Mouse (Mus musculus): ENCODE measurements around the gene Crb2.

The Crb2 gene

DNA sequence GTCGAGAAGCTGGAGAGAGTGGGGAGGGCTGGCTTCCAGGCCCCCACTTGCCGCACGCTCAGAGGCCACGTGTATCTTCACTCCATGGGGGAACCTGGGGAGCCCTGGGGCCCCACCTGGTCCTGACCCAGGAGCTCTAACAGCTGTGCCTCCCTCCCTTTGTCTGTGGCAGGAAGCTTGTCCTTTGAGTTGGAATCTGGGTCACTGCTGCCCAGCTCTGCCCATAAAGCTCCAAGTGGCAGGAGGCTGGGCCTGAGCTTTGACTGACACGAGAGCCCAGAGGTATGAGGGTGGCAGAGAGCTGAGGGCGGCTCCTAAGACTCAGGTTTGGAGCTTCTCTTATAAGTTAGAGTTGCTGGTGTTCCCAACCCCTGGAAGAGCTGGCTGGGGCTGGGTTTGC lies 23.1 kb downstream of the Crb2 start:
- DNase-seq (ENCODE audit: low spot score): no peak

DNA sequence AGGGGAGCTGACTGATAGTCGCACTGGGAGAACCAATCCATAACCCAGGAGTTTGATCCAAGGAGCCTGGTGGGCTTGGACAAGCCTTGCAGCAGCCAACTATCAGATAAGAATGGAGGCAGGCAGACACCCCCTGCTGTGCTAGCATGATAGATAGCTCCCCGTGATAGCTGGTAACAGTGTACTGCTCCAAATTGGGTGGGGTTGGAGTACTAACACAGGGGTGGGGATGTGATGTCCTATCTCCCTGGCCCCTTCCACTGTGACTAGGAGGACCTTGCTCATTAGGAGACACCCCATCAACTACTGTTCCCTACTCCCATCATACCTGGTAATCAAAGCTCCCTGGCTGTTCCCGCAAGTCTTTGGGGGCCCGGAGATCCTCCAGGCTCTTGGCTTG lies 25.6 kb downstream of the Crb2 start:
- no peak for DNase-seq (ENCODE audit: low spot score)

- no peak for DNase-seq (ENCODE audit: low spot score)
Observed at GRCm38 (mm10) chr2:37802610-37803212, 26.7 kb downstream of the Crb2 start.

DNA sequence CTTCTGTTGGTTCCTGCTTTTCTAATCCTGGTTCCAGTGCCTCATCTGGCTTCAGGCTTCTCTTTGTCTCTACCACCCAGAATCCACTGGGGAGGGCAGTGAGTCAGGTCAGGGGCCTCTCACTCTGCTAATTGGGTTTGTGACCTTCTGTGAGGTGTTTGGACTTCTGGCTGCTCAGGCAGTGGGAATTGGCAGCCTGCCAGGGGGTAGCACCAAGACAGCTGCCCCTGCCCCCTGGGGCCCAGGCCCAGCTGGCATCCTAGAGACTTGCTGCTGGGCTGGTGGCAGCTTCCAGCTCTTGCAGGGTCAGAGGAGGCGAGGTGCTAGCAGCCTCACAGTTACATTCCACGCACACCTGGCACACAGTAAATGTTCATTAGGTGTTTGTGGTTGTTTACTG lies 35.6 kb downstream of the Crb2 start:
- DNase-seq (ENCODE audit: low spot score): no peak

- DNase-seq (ENCODE audit: low spot score): no peak
Observed at GRCm38 (mm10) chr2:37812401-37812800, 36.4 kb downstream of the Crb2 start.

GRCm38 (mm10) chr2:37814820-37815361 lies 38.8 kb downstream of the Crb2 start:
- DNase-seq (ENCODE audit: low spot score): no peak

GRCm38 (mm10) chr2:37815676-37816075 lies 39.6 kb downstream of the Crb2 start:
- no peak for DNase-seq (ENCODE audit: low spot score)

DNA sequence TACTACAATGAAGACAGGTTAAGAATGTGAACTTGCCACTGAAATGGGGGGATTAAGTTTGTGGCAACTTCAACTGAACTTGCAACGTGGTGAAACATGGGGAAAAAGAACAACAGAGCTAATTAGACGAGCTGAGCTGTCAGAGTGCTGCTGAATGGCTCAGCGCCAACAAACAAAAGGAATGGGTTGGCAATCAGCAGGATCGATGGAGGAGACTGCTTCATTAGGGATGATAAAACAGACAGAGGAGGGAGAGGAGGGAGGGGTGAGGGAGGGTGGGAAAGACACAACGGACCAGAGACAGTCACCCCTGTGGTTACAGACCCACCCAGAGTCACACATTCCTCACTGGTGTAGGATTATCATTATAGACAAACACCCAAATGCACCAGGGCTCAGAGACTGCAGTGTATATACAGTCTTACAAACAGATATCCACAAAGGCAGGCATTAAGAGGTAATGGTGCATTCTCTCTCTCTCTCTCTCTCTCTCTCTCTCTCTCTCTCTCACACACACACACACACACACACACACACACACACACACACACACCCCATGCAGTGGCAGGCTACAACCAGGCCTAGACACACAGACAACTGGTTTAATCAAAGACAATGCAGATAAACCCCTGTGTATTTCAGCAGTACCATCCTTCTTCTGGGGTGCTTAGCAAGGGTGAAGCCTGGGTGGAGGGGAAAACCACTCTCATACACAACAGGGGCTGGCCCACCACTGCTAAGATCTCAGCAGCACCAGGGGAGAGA lies 42.9 kb downstream of the Crb2 start:
- no peak for DNase-seq (ENCODE audit: low spot score)

DNA sequence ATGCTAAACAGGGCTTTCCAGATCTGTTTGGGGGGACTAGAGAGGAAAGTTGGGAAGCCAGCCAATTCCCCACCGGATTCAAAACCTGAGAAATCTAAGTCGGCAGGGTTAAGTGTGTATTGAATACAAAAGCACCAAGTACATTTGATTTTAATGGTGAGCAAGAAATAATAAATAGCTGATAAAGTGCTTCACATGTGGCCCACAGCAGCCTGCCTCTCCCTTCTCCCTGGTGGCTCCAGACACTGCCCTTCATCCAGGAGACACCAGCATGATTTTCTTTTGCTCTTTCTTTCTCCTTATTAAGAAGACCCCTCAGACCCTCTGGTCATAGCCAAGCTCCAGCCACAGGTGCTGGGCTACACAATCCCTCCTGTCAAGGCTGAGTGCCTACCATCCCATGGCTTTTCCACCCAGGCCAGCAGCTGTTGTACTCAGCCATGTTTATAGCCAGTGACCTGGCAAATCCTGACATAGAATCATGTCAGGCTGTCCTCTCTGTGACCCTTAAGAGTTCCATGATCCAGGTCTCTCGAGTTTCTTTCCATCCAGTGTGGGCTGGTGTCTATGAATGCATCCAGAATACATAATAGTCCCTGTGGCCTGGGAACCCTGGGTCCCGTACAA lies 43.6 kb downstream of the Crb2 start:
- no peak for DNase-seq (ENCODE audit: low spot score)

DNA sequence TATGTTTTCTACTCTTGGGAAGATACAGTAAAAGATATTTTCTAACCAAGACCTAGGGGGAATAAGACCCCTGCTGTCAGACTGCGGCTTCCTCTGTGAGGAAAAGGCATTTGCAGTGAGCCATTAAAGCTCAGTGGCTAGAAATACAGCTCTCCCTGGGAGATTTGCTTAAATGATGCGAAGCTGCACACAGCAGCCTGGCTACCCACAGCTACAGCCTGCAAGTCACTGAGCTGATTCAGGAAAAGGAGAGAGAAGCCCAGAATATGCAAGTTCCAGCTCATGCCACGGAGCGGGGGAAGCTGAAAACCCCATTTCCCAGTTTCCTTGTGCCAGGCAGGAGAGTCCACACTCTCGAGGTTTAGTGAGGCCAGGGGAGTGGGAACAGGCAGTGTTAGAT lies 46.1 kb downstream of the Crb2 start:
- no peak for DNase-seq (ENCODE audit: low spot score)

- no peak for DNase-seq (ENCODE audit: low spot score)
Observed at GRCm38 (mm10) chr2:37823826-37824225, 47.8 kb downstream of the Crb2 start.

DNA sequence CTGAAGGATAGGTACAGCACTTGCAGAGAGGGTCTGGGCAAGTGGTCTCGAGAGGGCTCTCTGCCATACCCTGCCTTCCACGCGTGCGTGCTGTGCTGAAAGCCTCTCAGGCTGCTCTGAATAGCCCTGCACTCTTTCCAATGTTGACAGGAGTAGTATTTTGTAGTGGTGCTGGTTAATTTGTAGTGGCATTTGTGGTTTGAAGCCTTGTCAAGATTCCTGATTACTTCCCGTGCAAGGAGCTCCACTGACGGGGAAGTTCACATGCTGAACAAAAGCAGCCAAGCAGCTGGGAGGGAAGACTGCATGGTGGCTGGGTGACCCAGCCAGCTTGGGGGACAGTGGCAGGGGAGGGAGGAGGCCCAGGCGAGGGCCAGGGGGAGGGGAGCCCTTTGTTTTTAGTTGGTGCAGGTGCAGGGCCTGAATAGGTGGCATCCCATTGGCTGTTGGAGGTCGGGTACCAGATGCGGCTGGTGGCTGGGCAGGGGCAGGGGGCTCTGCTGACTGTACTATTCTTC lies 53.8 kb downstream of the Crb2 start:
- DNase-seq (ENCODE audit: low spot score): no peak

- no peak for DNase-seq (ENCODE audit: low spot score)
Observed at GRCm38 (mm10) chr2:37832253-37832652, 56.2 kb downstream of the Crb2 start.

DNA sequence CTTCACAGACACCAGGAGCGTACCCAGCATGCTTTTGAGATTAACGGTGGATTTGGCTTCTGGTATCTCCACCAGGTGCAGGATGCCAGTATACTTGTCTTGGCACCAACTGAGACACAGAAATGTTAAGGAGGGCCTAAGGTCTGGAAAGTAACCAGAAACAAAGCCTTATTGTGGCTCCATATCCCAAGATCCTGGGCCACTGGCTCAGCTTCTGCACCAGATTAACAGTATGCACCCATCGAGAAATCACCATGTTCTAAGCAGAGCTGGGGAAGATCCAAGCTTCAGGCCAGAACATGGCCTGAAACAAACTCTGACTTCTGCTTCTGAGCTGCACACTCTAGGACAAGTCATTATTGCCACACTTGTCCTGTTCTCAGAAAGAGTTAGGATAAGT lies 60.9 kb downstream of the Crb2 start:
- DNase-seq (ENCODE audit: low spot score): no peak

- no peak for DNase-seq (ENCODE audit: low spot score)
Observed at GRCm38 (mm10) chr2:37837542-37837941, 61.5 kb downstream of the Crb2 start.

DNA sequence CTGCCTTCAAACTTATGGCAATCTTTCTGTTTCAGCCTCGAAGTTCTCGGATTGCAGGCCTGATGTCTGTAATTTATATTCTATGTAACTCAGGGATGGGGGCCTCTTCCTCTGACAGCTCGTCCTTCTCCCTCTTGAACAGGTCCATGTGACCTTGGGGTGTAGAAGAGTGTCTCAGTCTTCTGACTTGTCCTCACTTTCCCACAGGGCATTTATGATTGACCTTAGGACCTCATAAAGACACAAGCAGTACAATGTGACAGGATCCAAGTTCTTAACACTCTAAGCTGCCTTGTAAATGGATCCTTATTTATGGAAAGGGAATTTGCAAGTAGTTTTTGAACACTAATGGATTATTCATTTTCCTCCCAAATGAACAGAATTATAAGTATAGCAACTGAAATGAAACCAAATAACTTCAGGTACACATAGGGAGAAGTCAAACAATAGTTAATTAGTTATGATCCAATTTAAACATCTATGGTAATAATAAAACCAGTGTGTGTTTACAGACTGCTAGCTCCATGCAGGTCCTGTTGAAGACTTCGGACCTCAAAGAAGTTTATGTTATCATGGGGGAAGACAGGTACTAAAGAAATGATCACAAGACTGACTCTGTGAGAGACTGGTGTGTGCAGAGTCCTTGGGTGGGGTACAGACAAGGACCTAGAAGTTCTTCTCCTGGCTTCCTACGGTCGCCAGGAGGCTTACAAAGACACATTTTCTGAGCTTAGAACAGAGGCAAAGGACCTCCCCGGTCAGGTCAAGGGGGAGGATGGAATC lies 62.3 kb downstream of the Crb2 start:
- no peak for DNase-seq (ENCODE audit: low spot score)

DNA sequence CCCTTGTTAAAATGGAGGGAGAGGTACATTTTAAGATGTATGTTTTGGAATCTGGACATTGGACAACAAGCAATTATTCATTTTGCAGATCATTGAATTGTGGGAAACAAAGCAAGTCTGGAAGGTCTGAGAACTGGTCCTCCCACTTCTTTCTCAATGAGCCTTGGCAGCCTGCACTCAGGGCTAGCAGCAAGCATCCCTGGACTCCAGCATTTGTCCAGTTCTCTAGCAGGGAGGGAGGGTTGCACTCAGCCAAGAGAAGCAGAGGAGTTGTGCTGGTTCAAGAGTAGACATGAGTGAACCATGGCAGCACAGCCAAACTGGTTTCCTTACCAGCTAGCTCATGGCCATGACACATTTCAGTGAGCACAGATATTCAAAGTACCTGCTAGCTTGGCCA lies 63.9 kb downstream of the Crb2 start:
- no peak for DNase-seq (ENCODE audit: low spot score)

- DNase-seq (ENCODE audit: low spot score): no peak
Observed at GRCm38 (mm10) chr2:37842151-37842569, 66.1 kb downstream of the Crb2 start.

DNA sequence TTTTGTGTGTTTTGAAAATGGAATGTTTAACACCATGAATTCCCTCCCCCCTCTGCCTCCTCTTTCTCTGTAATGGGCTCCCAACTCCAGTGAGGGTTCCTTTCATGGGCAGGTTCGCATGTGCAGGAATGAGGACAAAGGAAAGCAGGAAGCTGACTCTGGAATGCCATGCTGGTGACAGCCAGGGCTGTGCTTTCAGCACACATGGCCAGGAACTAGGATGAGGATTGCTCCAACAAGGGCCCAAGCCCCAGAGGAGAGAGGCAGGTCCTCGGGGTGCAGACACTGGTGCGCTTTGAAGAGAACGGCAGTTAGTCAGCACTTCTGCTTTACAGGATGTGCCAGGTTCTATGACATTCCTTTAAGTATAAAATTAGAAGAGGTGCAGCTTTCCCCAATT lies 66.7 kb downstream of the Crb2 start:
- no peak for DNase-seq (ENCODE audit: low spot score)
